Mouse (Mus musculus): ENCODE data around the gene Pex10.

Pex10 gene

GRCm38 (mm10) chr4:155046636-155047035 lies 20.2 kb upstream of the Pex10 start:
- no peak overlapping the region for H3K4me3 ChIP-seq (replicated peaks; ENCODE audit: low read length)
- H3K9me3 ChIP-seq (ENCODE audit: low read length): peaks cover 7% of the 10 kb centered on the region
- TF ChIP-seq NANOG (IDR thresholded peaks at IDR 0.05; ENCODE audit: borderline replicate concordance, low read length) (no peak), CTCF (conservative IDR thresholded peaks at IDR 0.05; ENCODE audit: low read length) (no peak), POU5F1 (IDR thresholded peaks at IDR 0.05; ENCODE audit: borderline replicate concordance, low read length) (no peak)
- H3K36me3 ChIP-seq (ENCODE audit: insufficient read depth, low read length): no peaks in the 10 kb centered on the region
- H3K27me3 ChIP-seq (ENCODE audit: insufficient read depth, low read length): peaks cover 68% of the 10 kb centered on the region
- peaks cover 10% of the 10 kb centered on the region for H3K4me1 ChIP-seq (replicated peaks; ENCODE audit: low read depth, low read length)

- TF ChIP-seq CTCF (conservative IDR thresholded peaks at IDR 0.05; ENCODE audit: low read length): no peak
- TF ChIP-seq POU5F1 (IDR thresholded peaks at IDR 0.05; ENCODE audit: borderline replicate concordance, low read length): no peak
- no peak for TF ChIP-seq NANOG (IDR thresholded peaks at IDR 0.05; ENCODE audit: borderline replicate concordance, low read length)
- no peak overlapping the region for H3K4me3 ChIP-seq (replicated peaks; ENCODE audit: low read length)
- H3K27me3 ChIP-seq (ENCODE audit: insufficient read depth, low read length): peaks cover 34% of the 10 kb centered on the region
- H3K9me3 ChIP-seq (ENCODE audit: low read length): peaks cover 7% of the 10 kb centered on the region
- H3K36me3 ChIP-seq (ENCODE audit: insufficient read depth, low read length): no peaks in the 10 kb centered on the region
- H3K4me1 ChIP-seq (replicated peaks; ENCODE audit: low read depth, low read length): peaks cover 11% of the 10 kb centered on the region
Observed at GRCm38 (mm10) chr4:155050116-155050515, 16.7 kb upstream of the Pex10 start.

- Histone ChIP-seq H3K9me3 (ENCODE audit: low read length) (no peaks in the 10 kb centered on the region), H3K4me3 (replicated peaks; ENCODE audit: low read length) (0 out of 2 replicates have a peak within 1 kb of the TSS, but pooled peaks have one; percentile 32), H3K27me3 (ENCODE audit: insufficient read depth, low read length) (peaks cover 21% of the 10 kb centered on the region), H3K36me3 (ENCODE audit: insufficient read depth, low read length) (no peaks in the 10 kb centered on the region), H3K4me1 (replicated peaks; ENCODE audit: low read depth, low read length) (peaks cover 45% of the 10 kb centered on the region)
- TF ChIP-seq NANOG (IDR thresholded peaks at IDR 0.05; ENCODE audit: borderline replicate concordance, low read length) (no peak), POU5F1 (IDR thresholded peaks at IDR 0.05; ENCODE audit: borderline replicate concordance, low read length) (no peak), CTCF (conservative IDR thresholded peaks at IDR 0.05; ENCODE audit: low read length) (no peak)
Observed at GRCm38 (mm10) chr4:155056724-155057123, 10.1 kb upstream of the Pex10 start, which contains the start of gene Plch2. TSS of gene Plch2 (minus strand) at chr4:155056784.

GRCm38 (mm10) chr4:155058325-155058724 lies 8.5 kb upstream of the Pex10 start:
- peaks cover 21% of the 10 kb centered on the region for H3K27me3 ChIP-seq (ENCODE audit: insufficient read depth, low read length)
- H3K4me3 ChIP-seq (replicated peaks; ENCODE audit: low read length): 0 out of 2 replicates have a peak overlapping the region, but pooled peaks have one; percentile 13
- no peaks in the 10 kb centered on the region for H3K9me3 ChIP-seq (ENCODE audit: low read length)
- H3K36me3 ChIP-seq (ENCODE audit: insufficient read depth, low read length): no peaks in the 10 kb centered on the region
- peaks cover 50% of the 10 kb centered on the region for H3K4me1 ChIP-seq (replicated peaks; ENCODE audit: low read depth, low read length)
- TF ChIP-seq POU5F1 (IDR thresholded peaks at IDR 0.05; ENCODE audit: borderline replicate concordance, low read length): no peak
- TF ChIP-seq NANOG (IDR thresholded peaks at IDR 0.05; ENCODE audit: borderline replicate concordance, low read length): no peak
- TF ChIP-seq CTCF (conservative IDR thresholded peaks at IDR 0.05; ENCODE audit: low read length): no peak

- H3K36me3 ChIP-seq (ENCODE audit: insufficient read depth, low read length): peaks cover 13% of the 10 kb centered on the region
- H3K27me3 ChIP-seq (ENCODE audit: insufficient read depth, low read length): no peaks in the 10 kb centered on the region
- no peaks in the 10 kb centered on the region for H3K9me3 ChIP-seq (ENCODE audit: low read length)
- peaks cover 54% of the 10 kb centered on the region for H3K4me1 ChIP-seq (replicated peaks; ENCODE audit: low read depth, low read length)
- TF ChIP-seq CTCF (conservative IDR thresholded peaks at IDR 0.05; ENCODE audit: low read length) (no peak), NANOG (IDR thresholded peaks at IDR 0.05; ENCODE audit: borderline replicate concordance, low read length) (no peak), POU5F1 (IDR thresholded peaks at IDR 0.05; ENCODE audit: borderline replicate concordance, low read length) (no peak)
- peak overlapping the region; percentile 43 for H3K4me3 ChIP-seq (replicated peaks; ENCODE audit: low read length)
Observed at GRCm38 (mm10) chr4:155063895-155064294, 2.9 kb upstream of the Pex10 start.

- Histone ChIP-seq H3K4me1 (replicated peaks; ENCODE audit: low read depth, low read length) (peaks cover 56% of the 10 kb centered on the region), H3K36me3 (ENCODE audit: insufficient read depth, low read length) (peaks cover 19% of the 10 kb centered on the region), H3K9me3 (ENCODE audit: low read length) (no peaks in the 10 kb centered on the region), H3K27me3 (ENCODE audit: insufficient read depth, low read length) (no peaks in the 10 kb centered on the region), H3K4me3 (replicated peaks; ENCODE audit: low read length) (peak overlapping the region; percentile 43)
- no peak for TF ChIP-seq POU5F1 (IDR thresholded peaks at IDR 0.05; ENCODE audit: borderline replicate concordance, low read length)
- no peak for TF ChIP-seq NANOG (IDR thresholded peaks at IDR 0.05; ENCODE audit: borderline replicate concordance, low read length)
- no peak for TF ChIP-seq CTCF (conservative IDR thresholded peaks at IDR 0.05; ENCODE audit: low read length)
Observed at GRCm38 (mm10) chr4:155064474-155064873, 2.3 kb upstream of the Pex10 start.

- no peaks in the 10 kb centered on the region for H3K9me3 ChIP-seq (ENCODE audit: low read length)
- TF ChIP-seq CTCF (conservative IDR thresholded peaks at IDR 0.05; ENCODE audit: low read length): peak; percentile 68
- no peak for TF ChIP-seq POU5F1 (IDR thresholded peaks at IDR 0.05; ENCODE audit: borderline replicate concordance, low read length)
- peaks cover 71% of the 10 kb centered on the region for H3K4me1 ChIP-seq (replicated peaks; ENCODE audit: low read depth, low read length)
- H3K4me3 ChIP-seq (replicated peaks; ENCODE audit: low read length): peak overlapping the region; percentile 92
- H3K36me3 ChIP-seq (ENCODE audit: insufficient read depth, low read length): peaks cover 36% of the 10 kb centered on the region
- H3K27me3 ChIP-seq (ENCODE audit: insufficient read depth, low read length): no peaks in the 10 kb centered on the region
Observed at GRCm38 (mm10) chr4:155065970-155066833, 614 bp upstream of the Pex10 start.

GRCm38 (mm10) chr4:155068357-155068972 lies 1.6 kb downstream of the Pex10 start:
- H3K4me3 ChIP-seq (replicated peaks; ENCODE audit: low read length): peak overlapping the region; percentile 92

More at GRCm38 (mm10) chr4:155068357-155068972, 1.6 kb downstream of the Pex10 start:
- peaks cover 79% of the 10 kb centered on the region for H3K4me1 ChIP-seq (replicated peaks; ENCODE audit: low read depth, low read length)
- no peaks in the 10 kb centered on the region for H3K9me3 ChIP-seq (ENCODE audit: low read length)
- H3K27me3 ChIP-seq (ENCODE audit: insufficient read depth, low read length): no peaks in the 10 kb centered on the region
- H3K36me3 ChIP-seq (ENCODE audit: insufficient read depth, low read length): peaks cover 59% of the 10 kb centered on the region
- TF ChIP-seq POU5F1 (IDR thresholded peaks at IDR 0.05; ENCODE audit: borderline replicate concordance, low read length) (no peak), NANOG (IDR thresholded peaks at IDR 0.05; ENCODE audit: borderline replicate concordance, low read length) (no peak), CTCF (conservative IDR thresholded peaks at IDR 0.05; ENCODE audit: low read length) (no peak)

Measured in E14TG2a.4 (cell line).